Mouse (Mus musculus) cortical plate, adult 2 months (tissue): ENCODE data around the gene Lrriq3.
A peak's percentile ranks its signal among the peaks of the same experiment; 100 is the strongest.

Experiments used
- CTCF ChIP-seq: fragments of 200-500 bp; IDR thresholded peaks from 2 replicates; pipeline ENCODE4 v1.5.1; 2011; ENCODE audit warnings: mild to moderate bottlenecking, control low read depth, low read length; ENCODE audit not compliant: insufficient read depth; ENCODE audit errors: extremely low read depth
- POLR2A ChIP-seq: fragments of 200-500 bp; IDR thresholded peaks from 2 replicates; pipeline ENCODE4 v1.6.1; 2011; ENCODE audit warnings: mild to moderate bottlenecking, low read length, control low read depth; ENCODE audit not compliant: insufficient read depth; ENCODE audit errors: extremely low read depth

DNA sequence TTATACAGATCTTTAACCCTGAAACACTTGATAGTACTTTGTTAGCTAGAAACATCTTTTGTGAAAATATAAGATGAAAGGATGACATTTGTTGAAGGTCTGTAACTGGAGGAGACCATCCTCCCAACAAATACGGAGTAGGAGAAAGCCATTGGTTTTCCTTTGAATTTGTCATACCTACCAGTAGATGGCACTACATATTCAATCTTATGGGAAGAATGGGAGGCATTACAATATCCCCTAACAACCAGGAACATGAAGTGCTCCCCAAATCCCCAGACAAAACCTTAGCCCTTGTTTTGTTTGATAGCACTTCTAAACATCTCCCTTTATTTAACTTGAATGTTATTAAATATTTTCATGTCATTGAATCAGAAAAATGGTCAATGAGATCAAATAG is 141.7 kb downstream of the Lrriq3 start:
- TF ChIP-seq POLR2A (no peak), CTCF (peak; percentile 22; the same call in 1 of the 2 replicates)
